Mouse (Mus musculus): ENCODE measurements around the gene St6galnac3. TPM values are rescaled to one million over a fixed set of nuclear protein-coding genes. Genes with fewer than 3 reads are reported as not detected.
A peak's percentile ranks its signal among the peaks of the same experiment; 100 is the strongest.

St6galnac3 gene
- total RNA-seq, 1 experiment from 2014 or later: 6.8 TPM

GRCm38 (mm10) chr3:153701172-153701571, 23.8 kb downstream of the St6galnac3 start:
- ATAC-seq (ENCODE audit: extremely low read depth, insufficient number of reproducible peaks, low FRiP score, poor library complexity, severe bottlenecking): no peak

- ATAC-seq (ENCODE audit: extremely low read depth, insufficient number of reproducible peaks, low FRiP score, poor library complexity, severe bottlenecking): no peak
Observed at GRCm38 (mm10) chr3:153699086-153699485, 25.9 kb downstream of the St6galnac3 start.

GRCm38 (mm10) chr3:153692978-153693377, 32.0 kb downstream of the St6galnac3 start:
- no peak for ATAC-seq (ENCODE audit: extremely low read depth, insufficient number of reproducible peaks, low FRiP score, poor library complexity, severe bottlenecking)

GRCm38 (mm10) chr3:153692206-153692813, 32.7 kb downstream of the St6galnac3 start:
- ATAC-seq (ENCODE audit: extremely low read depth, insufficient number of reproducible peaks, low FRiP score, poor library complexity, severe bottlenecking): no peak

- ATAC-seq (ENCODE audit: extremely low read depth, insufficient number of reproducible peaks, low FRiP score, poor library complexity, severe bottlenecking): no peak
Observed at GRCm38 (mm10) chr3:153691537-153691936, 33.4 kb downstream of the St6galnac3 start.

- ATAC-seq (ENCODE audit: extremely low read depth, insufficient number of reproducible peaks, low FRiP score, poor library complexity, severe bottlenecking): no peak
Observed at GRCm38 (mm10) chr3:153690553-153690952, 34.4 kb downstream of the St6galnac3 start.

GRCm38 (mm10) chr3:153689793-153690291, 35.1 kb downstream of the St6galnac3 start:
- no peak for ATAC-seq (ENCODE audit: extremely low read depth, insufficient number of reproducible peaks, low FRiP score, poor library complexity, severe bottlenecking)

- no peak for ATAC-seq (ENCODE audit: extremely low read depth, insufficient number of reproducible peaks, low FRiP score, poor library complexity, severe bottlenecking)
Observed at GRCm38 (mm10) chr3:153687896-153688295, 37.1 kb downstream of the St6galnac3 start.

GRCm38 (mm10) chr3:153684909-153685308, 40.1 kb downstream of the St6galnac3 start:
- ATAC-seq (ENCODE audit: extremely low read depth, insufficient number of reproducible peaks, low FRiP score, poor library complexity, severe bottlenecking): no peak

GRCm38 (mm10) chr3:153682303-153682702, 42.7 kb downstream of the St6galnac3 start:
- peak; percentile 57; the same call in 1 of the 2 replicates for ATAC-seq (ENCODE audit: extremely low read depth, insufficient number of reproducible peaks, low FRiP score, poor library complexity, severe bottlenecking)

GRCm38 (mm10) chr3:153681720-153682119, 43.3 kb downstream of the St6galnac3 start:
- ATAC-seq (ENCODE audit: extremely low read depth, insufficient number of reproducible peaks, low FRiP score, poor library complexity, severe bottlenecking): no peak

GRCm38 (mm10) chr3:153675832-153676231, 49.1 kb downstream of the St6galnac3 start:
- no peak for ATAC-seq (ENCODE audit: extremely low read depth, insufficient number of reproducible peaks, low FRiP score, poor library complexity, severe bottlenecking)

GRCm38 (mm10) chr3:153675073-153675472, 49.9 kb downstream of the St6galnac3 start:
- no peak for ATAC-seq (ENCODE audit: extremely low read depth, insufficient number of reproducible peaks, low FRiP score, poor library complexity, severe bottlenecking)

GRCm38 (mm10) chr3:153674359-153674758, 50.6 kb downstream of the St6galnac3 start:
- no peak for ATAC-seq (ENCODE audit: extremely low read depth, insufficient number of reproducible peaks, low FRiP score, poor library complexity, severe bottlenecking)

- ATAC-seq (ENCODE audit: extremely low read depth, insufficient number of reproducible peaks, low FRiP score, poor library complexity, severe bottlenecking): no peak
Observed at GRCm38 (mm10) chr3:153673451-153673850, 51.5 kb downstream of the St6galnac3 start.

- no peak for ATAC-seq (ENCODE audit: extremely low read depth, insufficient number of reproducible peaks, low FRiP score, poor library complexity, severe bottlenecking)
Observed at GRCm38 (mm10) chr3:153670953-153671674, 53.9 kb downstream of the St6galnac3 start.

- no peak for ATAC-seq (ENCODE audit: extremely low read depth, insufficient number of reproducible peaks, low FRiP score, poor library complexity, severe bottlenecking)
Observed at GRCm38 (mm10) chr3:153669737-153670435, 55.1 kb downstream of the St6galnac3 start.

GRCm38 (mm10) chr3:153669329-153669728, 55.6 kb downstream of the St6galnac3 start:
- no peak for ATAC-seq (ENCODE audit: extremely low read depth, insufficient number of reproducible peaks, low FRiP score, poor library complexity, severe bottlenecking)

GRCm38 (mm10) chr3:153668447-153669290, 56.3 kb downstream of the St6galnac3 start:
- ATAC-seq (ENCODE audit: extremely low read depth, insufficient number of reproducible peaks, low FRiP score, poor library complexity, severe bottlenecking): no peak
